Mouse (Mus musculus): ENCODE data around the gene Pgam2. TPM values are rescaled to one million over a fixed set of nuclear protein-coding genes. Genes with fewer than 3 reads are reported as not detected.

Pgam2 gene
- polyA plus RNA-seq, 1 experiment: 38.2 TPM

DNA sequence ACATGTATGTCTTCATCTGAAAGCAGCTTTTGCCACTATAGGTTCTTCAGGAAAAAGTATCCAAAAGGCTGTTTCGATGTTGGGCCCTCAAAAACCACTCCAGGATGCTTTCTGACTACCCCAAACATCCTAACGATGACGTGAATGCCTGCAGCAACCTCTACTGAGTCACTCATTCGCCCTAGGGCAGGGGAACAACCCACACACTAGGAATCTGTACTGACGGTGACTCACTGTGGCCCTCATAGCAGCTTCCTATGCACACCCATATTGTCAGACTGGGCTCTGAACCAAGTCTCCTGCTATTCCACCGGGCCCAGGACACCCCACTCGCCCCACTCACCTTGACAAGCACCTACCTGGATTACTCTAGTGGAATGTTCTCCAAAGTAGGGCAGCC is 31.5 kb upstream of the Pgam2 start:
- peaks cover 13% of the 10 kb centered on the region for H3K4me1 ChIP-seq (replicated peaks; ENCODE audit: control insufficient read depth, insufficient read depth, low read length)
- no peaks in the 10 kb centered on the region for H3K27me3 ChIP-seq (ENCODE audit: control insufficient read depth, insufficient read depth, low read length)
- H3K27ac ChIP-seq (ENCODE audit: control insufficient read depth, insufficient read depth, low read length): no peak overlapping the region
- 90% methylated on average over 7 of the region's 7 CpGs for WGBS
- no peak for DNase-seq
- TF ChIP-seq POLR2A (IDR thresholded peaks at IDR 0.05; ENCODE audit: control insufficient read depth, extremely low read depth, insufficient read depth, low read length, poor library complexity) (no peak), CTCF (IDR thresholded peaks at IDR 0.05; ENCODE audit: borderline replicate concordance, control insufficient read depth, extremely low read depth, insufficient read depth, low read length, poor library complexity) (no peak)
- no peaks in the 10 kb centered on the region for H3K36me3 ChIP-seq (ENCODE audit: control insufficient read depth, insufficient read depth, low read length)
- H3K4me3 ChIP-seq (ENCODE audit: control insufficient read depth, insufficient read depth, low read length): no peak overlapping the region

DNA sequence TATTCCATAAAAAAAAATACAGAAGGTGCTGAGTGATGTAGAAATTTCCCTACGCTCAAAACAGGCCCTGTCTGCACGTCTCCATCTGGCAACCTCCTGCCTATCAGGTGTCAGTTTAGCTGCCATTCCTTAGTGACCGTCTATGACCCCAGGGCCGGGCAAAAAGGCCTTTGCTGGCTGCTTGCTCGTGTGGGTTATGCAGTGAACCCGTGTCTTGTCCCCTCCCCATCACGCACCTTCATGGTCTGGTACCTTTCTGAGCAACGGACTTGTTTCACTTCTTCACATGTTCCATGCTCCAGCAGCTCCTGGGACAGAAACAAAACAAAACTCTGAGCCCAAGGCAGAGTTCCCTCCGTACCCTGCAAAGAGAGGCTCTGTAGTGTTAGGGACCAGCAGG is 31.0 kb upstream of the Pgam2 start:
- peaks cover 17% of the 10 kb centered on the region for H3K4me1 ChIP-seq (replicated peaks; ENCODE audit: control insufficient read depth, insufficient read depth, low read length)
- TF ChIP-seq POLR2A (IDR thresholded peaks at IDR 0.05; ENCODE audit: control insufficient read depth, extremely low read depth, insufficient read depth, low read length, poor library complexity) (no peak), CTCF (IDR thresholded peaks at IDR 0.05; ENCODE audit: borderline replicate concordance, control insufficient read depth, extremely low read depth, insufficient read depth, low read length, poor library complexity) (no peak)
- H3K4me3 ChIP-seq (ENCODE audit: control insufficient read depth, insufficient read depth, low read length): no peak overlapping the region
- no peak overlapping the region for H3K27ac ChIP-seq (ENCODE audit: control insufficient read depth, insufficient read depth, low read length)
- DNase-seq: no peak
- peaks cover 3% of the 10 kb centered on the region; the same call in 1 of the 2 replicates for H3K36me3 ChIP-seq (ENCODE audit: control insufficient read depth, insufficient read depth, low read length)
- H3K27me3 ChIP-seq (ENCODE audit: control insufficient read depth, insufficient read depth, low read length): no peaks in the 10 kb centered on the region
- 91% methylated on average over 9 of the region's 9 CpGs for WGBS

DNA sequence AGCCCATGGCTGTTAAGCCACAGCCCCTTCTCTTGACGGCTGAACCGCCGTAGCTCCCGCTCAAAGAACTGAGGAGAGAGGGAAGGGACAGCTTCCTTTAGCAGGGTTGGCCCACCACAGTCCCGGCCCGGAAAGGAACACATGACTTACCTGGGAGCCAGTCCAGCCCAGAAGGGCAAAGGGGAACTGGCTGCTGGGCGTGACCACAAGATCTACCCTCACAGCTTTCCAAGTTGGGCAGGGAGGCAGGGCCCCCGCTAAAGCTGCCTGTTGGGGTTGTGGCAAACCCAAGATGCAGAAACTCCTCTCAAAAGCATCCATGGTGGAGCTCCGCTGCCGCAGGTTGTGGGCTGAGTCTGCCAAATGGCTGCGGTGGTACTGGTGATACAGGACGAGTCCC is 25.8 kb upstream of the Pgam2 start:
- DNase-seq: no peak
- Histone ChIP-seq H3K27me3 (ENCODE audit: control insufficient read depth, insufficient read depth, low read length) (no peaks in the 10 kb centered on the region), H3K4me1 (replicated peaks; ENCODE audit: control insufficient read depth, insufficient read depth, low read length) (peaks cover 7% of the 10 kb centered on the region), H3K27ac (ENCODE audit: control insufficient read depth, insufficient read depth, low read length) (no peak overlapping the region), H3K4me3 (ENCODE audit: control insufficient read depth, insufficient read depth, low read length) (no peak overlapping the region), H3K36me3 (ENCODE audit: control insufficient read depth, insufficient read depth, low read length) (peaks cover 4% of the 10 kb centered on the region; the same call in 1 of the 2 replicates)
- WGBS: 31% methylated on average over 12 of the region's 12 CpGs
- no peak for TF ChIP-seq CTCF (IDR thresholded peaks at IDR 0.05; ENCODE audit: borderline replicate concordance, control insufficient read depth, extremely low read depth, insufficient read depth, low read length, poor library complexity)
- no peak for TF ChIP-seq POLR2A (IDR thresholded peaks at IDR 0.05; ENCODE audit: control insufficient read depth, extremely low read depth, insufficient read depth, low read length, poor library complexity)

DNA sequence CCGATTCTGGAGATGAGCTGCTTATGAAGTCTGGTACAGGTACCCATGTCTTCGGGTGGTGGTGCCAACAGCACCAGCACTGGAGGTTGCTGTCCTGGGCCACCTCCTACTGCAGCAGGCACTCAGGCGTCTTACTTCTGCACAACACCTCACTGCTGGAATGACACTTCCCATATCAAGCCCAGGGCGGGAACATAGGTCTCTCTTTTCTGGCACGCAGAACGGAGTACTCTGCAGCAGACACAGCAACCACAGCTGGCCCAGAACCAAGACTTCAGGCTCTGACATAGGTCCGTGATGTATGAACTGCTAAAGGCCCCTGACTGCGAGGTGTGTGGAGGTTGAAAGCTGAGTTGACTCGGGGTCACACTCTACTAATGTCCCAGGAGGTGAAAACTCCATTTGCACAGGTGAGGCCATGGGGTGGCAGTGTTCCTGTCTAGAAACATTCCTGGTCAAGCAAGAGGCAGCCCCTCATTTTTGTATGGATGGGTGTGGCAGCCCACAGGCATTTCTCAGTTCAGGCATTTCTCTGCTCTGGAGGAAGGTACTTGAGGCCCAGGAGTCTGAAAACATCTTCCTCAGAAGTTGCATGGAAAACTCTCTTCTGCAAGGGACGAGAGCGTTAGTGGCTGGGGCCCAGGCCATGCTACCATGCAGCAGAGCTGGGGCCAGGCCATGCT is 25.1 kb upstream of the Pgam2 start:
- Histone ChIP-seq H3K27ac (ENCODE audit: control insufficient read depth, insufficient read depth, low read length) (no peak overlapping the region), H3K27me3 (ENCODE audit: control insufficient read depth, insufficient read depth, low read length) (no peaks in the 10 kb centered on the region), H3K36me3 (ENCODE audit: control insufficient read depth, insufficient read depth, low read length) (peaks cover 4% of the 10 kb centered on the region; the same call in 1 of the 2 replicates), H3K4me3 (ENCODE audit: control insufficient read depth, insufficient read depth, low read length) (no peak overlapping the region), H3K4me1 (replicated peaks; ENCODE audit: control insufficient read depth, insufficient read depth, low read length) (peaks cover 7% of the 10 kb centered on the region)
- TF ChIP-seq CTCF (IDR thresholded peaks at IDR 0.05; ENCODE audit: borderline replicate concordance, control insufficient read depth, extremely low read depth, insufficient read depth, low read length, poor library complexity) (no peak), POLR2A (IDR thresholded peaks at IDR 0.05; ENCODE audit: control insufficient read depth, extremely low read depth, insufficient read depth, low read length, poor library complexity) (no peak)
- WGBS: 80% methylated on average over 11 of the region's 11 CpGs
- DNase-seq: no peak

DNA sequence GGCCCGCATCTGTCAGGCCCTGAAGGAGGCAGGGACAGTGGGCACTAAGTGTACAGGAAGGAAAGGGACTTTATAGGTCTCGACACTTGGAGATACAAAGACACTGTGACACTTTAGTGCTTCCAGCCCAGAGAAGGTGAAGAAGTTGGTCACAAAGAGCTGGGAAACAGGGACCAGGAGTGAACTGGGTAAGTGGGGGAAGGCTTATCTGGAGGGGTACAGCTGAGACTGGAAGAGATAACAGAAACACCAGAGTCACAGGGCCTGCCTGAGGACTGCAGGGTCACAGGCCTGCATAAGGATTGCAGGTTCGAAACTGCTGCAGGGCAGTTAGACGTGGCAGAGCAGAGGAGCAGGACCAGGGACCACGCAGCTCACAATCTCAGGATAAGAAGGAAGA is 24.4 kb upstream of the Pgam2 start:
- H3K4me1 ChIP-seq (replicated peaks; ENCODE audit: control insufficient read depth, insufficient read depth, low read length): peaks cover 7% of the 10 kb centered on the region
- peaks cover 4% of the 10 kb centered on the region; the same call in 1 of the 2 replicates for H3K36me3 ChIP-seq (ENCODE audit: control insufficient read depth, insufficient read depth, low read length)
- no peaks in the 10 kb centered on the region for H3K27me3 ChIP-seq (ENCODE audit: control insufficient read depth, insufficient read depth, low read length)
- H3K4me3 ChIP-seq (ENCODE audit: control insufficient read depth, insufficient read depth, low read length): no peak overlapping the region
- no peak for TF ChIP-seq CTCF (IDR thresholded peaks at IDR 0.05; ENCODE audit: borderline replicate concordance, control insufficient read depth, extremely low read depth, insufficient read depth, low read length, poor library complexity)
- no peak for TF ChIP-seq POLR2A (IDR thresholded peaks at IDR 0.05; ENCODE audit: control insufficient read depth, extremely low read depth, insufficient read depth, low read length, poor library complexity)
- no peak overlapping the region for H3K27ac ChIP-seq (ENCODE audit: control insufficient read depth, insufficient read depth, low read length)
- no peak for DNase-seq
- 99% methylated on average over 5 of the region's 5 CpGs for WGBS

DNA sequence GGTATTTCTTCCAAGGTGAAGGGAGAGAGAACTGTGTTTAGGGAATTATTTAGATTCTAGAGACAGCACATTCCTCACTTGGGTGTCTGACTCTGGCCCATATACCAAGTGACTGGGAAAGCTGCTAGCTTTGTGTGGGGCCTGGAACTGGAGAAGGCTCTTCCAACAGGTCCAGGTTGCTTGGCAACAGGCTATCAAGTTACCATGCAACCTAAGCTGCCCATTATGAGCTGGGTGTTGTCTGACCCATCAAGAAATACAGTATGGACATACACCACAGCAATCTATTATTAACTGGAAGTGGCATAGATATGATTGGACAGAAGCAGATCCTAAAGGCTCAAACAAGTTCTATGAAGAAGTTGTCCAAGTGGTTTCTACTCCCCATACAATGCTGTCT is 21.9 kb upstream of the Pgam2 start:
- H3K4me1 ChIP-seq (replicated peaks; ENCODE audit: control insufficient read depth, insufficient read depth, low read length): peaks cover 7% of the 10 kb centered on the region
- no peak overlapping the region for H3K27ac ChIP-seq (ENCODE audit: control insufficient read depth, insufficient read depth, low read length)
- H3K27me3 ChIP-seq (ENCODE audit: control insufficient read depth, insufficient read depth, low read length): no peaks in the 10 kb centered on the region
- H3K36me3 ChIP-seq (ENCODE audit: control insufficient read depth, insufficient read depth, low read length): peaks cover 4% of the 10 kb centered on the region; the same call in 1 of the 2 replicates
- TF ChIP-seq CTCF (IDR thresholded peaks at IDR 0.05; ENCODE audit: borderline replicate concordance, control insufficient read depth, extremely low read depth, insufficient read depth, low read length, poor library complexity) (no peak), POLR2A (IDR thresholded peaks at IDR 0.05; ENCODE audit: control insufficient read depth, extremely low read depth, insufficient read depth, low read length, poor library complexity) (no peak)
- no peak for DNase-seq
- no peak overlapping the region for H3K4me3 ChIP-seq (ENCODE audit: control insufficient read depth, insufficient read depth, low read length)
